Mouse (Mus musculus): ENCODE measurements at regions not wholly inside any gene's neighbourhood (a gene's known extent, or its start where the extent isn't known, plus 50 kb on each side); places are given as distances from the start of the nearest gene placed in this dataset.

DNA sequence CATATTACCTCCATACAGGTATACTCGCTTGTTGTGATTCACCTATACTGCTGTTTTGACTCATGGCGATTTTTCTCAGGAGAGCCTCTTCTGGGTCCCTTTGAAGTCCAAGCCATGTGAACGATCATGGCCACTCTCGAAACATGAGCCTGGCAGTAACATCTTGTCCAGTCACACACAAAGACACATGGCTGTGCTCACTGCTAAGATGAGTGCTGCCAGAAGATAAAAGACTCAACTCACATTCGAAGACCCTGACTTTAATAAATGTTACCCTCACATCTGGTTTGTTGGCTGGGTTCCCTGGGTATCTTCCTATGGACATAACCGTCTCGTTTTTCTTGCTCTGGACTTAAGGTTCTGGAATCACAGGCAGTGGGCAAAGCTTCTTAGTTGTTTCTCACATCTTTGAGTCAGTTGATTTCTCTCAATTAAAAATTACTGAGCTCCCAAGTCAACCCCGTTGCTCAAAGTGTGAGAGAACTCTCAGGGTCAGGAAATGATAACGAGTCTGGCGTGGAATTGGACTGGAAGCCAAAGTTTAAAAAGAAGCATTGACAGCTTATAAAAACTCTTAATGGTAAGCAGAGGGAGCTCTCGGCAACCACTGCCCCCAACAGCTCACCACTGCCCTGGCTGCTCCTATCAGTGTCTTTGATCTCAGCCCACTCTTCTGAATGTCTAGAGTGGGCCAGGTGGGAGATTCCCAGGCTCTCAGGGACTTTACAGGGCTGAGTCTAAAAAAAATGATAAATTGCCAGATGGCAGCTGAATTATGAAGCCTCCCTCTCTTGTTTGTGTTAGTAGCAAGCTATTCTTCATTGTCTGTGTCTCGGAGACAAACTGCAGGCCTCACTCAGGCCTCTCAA, 539.6 kb downstream of the Epha4 start:
- no peak for DNase-seq
- intact Hi-C loops (cut with DNase I), result no loop called here

DNA sequence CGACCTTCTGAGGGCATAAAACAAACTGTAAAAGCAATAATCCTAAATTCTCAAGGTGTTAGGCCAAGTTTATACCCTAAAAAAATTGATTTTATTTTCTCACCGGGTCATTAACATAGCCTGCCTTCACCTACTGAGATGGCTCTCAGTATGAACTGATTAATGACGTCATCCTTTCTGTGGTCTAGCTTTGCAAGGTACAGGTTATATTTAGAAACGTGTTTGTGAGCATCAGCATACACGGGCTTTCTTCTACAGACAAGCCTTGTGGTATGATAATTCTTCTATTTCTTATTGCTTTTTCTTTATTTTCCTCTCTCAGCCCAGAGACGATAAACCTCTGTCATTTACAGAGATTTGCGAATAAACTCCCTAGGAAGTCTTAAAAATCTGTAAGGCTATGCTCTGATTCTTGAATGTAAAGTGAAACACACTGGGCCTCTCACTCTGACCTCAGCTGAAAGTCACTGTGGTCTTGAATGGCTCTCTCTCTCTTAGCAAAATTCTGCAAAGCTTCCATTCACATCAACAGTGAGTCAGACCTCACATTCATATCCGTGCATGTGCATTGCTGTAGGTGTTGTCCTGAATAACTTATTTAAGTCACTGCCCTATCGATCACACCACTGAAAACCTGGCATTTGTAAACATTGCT, 534.3 kb downstream of the Epha4 start:
- DNase-seq, result no peak
- intact Hi-C loops (cut with DNase I), result no loop called here

DNA sequence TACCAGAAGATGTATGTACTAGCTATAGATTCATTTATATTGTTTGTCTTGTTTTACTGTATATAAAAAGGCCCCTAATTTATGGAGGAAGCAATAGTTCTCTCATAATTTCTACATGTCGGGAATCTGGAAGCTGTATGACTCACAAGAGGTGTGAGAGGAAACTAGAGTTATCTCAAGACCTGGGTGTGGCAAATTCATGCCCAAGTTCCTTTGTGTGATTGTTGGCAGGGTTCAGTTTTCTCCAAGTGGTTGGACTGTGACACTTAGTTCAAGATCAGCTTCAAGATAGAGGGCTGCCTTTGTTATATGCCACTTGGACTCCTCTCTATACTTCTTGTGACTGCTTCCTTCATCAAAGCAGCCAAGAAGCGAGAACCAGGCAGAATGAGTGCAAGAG, 521.1 kb downstream of the Epha4 start:
- DNase-seq, result no peak
- intact Hi-C loops (cut with DNase I), result no loop called here

DNA sequence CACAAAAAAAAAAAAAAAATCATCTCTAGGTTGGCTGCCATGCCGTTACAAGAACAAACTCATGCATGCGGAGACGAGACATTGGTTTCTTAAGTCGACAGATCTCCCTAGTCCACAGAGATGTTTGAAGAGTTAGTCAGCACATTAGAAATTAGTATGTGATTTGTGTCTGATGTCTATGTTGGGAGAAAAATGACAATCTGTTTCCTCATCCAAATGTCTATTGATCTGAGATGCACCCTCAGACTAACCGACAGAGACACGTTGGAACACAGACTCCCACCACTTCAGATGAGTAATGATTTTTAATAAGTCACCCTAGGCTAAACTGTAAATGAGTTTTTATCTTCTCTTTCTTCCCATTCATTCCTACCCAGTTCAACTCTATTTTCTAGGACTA, 506.9 kb downstream of the Epha4 start:
- intact Hi-C loops (cut with DNase I), result no loop called here
- no peak for DNase-seq

DNA sequence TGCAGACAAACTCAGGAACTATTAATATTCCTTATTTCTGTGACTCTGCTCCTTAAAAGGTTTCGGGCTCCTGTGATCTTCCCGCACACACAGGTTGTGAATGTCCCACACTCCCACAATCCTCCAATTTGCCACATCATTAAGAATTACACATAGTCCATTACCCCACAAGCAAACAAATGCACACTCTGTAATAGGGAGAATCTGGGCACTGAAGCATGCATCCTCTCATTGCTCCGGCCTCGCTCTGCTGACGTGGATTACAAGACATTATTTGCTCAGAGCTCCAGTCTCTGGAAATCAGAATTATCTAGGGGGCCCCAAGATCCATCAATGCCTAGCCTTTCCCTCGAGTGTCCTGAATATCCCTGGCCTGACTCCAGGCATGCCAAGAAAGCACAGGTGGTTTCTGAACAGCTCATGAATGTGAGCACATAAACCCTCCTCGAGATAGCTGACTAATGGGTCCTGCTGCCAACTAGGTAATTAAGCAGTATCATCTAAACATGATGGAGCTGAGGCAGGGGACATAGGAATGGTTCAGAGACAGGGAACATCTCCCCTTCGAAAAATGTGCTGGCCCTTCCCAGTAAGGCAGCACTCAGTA, 504.2 kb downstream of the Epha4 start:
- intact Hi-C loops (cut with DNase I), result no loop called here
- peak; percentile 19 for DNase-seq

DNA sequence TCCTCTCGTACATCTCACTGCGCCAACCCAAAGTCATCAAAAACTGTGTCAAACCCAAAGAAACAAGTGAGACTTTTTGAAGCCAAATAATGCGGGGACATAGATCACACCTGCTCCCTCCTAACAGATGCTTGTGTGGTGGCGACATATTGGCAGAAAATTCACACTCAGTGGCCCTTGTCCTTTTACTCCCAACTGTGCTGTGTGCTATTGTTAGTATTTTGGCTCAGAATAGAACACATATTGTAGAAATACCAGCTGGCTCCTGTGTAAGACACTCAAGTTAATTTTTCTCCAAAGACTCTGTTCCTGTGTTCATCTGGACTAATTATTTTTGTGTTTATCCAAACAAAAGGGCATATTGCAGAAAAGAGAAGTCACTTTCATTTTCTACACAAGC, 487.2 kb downstream of the Epha4 start:
- intact Hi-C loops (cut with DNase I), result no loop called here
- peak; percentile 14 for DNase-seq

DNA sequence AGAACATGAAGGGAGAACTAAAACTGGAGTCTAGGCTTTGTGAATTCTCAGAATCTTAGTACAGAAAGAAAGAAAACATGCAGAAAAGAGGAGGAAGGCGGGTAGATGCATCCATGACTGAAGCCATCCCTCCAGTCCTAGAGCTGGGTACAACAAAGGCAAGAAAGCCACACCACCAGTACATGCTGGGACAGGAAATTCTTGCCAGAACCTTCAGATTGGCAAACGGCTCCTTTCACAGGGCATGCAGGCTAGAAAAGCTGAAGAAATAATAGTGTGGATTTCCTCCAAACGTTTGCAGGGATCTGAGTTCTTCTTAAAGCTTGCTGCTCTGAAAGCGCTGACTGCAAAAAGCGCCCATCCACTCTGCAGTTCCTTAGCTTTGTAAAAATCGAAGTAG, 486.7 kb downstream of the Epha4 start:
- intact Hi-C loops (cut with DNase I), result no loop called here
- DNase-seq, result peak; percentile 4

DNA sequence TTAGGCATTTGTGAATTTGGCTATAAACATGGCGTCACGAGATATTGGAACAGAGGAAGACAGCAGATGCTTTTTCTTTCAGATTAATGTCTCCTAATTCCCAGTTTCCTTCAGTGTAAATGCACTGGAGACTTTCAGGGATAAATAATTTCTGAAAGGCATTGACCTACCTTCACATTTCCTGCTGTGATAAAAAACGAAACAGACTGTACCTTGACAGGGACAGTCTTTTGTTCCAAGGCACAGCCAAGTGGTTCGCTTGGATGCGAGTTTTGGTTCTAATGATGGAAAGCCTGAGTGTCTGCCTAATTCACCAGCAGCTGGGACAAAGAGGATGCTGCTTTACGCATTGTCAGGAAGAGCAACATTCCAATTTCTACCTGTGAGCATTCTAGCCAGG, 485.8 kb downstream of the Epha4 start:
- no peak for DNase-seq
- intact Hi-C loops (cut with DNase I), result no loop called here

DNA sequence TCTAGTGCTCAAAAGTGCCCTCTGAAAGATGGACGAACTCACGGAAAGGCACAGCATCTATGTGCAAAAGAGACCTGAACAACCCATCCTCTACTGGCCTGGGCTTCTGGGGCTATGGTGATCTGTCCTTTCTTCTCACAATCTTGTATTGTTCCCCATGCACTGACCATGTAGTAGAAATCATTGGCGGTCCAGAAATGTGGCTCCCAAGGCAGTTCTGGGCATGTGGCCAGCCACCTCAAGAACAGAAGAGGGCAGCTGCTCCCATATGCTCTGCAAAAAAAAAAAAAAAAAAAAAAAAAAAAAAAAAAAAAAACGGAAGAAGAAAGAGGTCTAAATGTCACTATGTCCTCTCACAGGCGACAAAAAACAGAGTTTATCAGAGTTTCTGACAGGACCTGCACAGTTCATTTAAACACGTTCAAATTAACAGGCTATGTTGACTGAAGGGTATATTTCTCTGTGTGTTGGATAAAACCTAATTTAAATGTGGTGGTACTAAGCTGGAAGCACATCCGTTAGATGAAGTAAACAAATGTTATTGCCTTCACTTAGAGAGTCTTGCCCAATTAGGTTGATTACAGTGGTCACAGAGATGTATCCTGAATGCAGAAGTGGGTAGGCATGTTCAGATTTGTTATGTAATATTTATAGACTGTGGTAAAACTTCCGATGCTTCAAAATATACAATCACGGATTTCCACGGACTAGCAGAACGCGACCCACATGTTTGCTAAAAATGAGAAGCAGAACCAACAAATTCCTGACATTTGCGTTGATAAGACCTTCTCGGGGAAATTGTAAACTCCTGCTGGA, 470.9 kb downstream of the Epha4 start:
- intact Hi-C loops (cut with DNase I), result no loop called here
- peak; percentile 87 for DNase-seq

DNA sequence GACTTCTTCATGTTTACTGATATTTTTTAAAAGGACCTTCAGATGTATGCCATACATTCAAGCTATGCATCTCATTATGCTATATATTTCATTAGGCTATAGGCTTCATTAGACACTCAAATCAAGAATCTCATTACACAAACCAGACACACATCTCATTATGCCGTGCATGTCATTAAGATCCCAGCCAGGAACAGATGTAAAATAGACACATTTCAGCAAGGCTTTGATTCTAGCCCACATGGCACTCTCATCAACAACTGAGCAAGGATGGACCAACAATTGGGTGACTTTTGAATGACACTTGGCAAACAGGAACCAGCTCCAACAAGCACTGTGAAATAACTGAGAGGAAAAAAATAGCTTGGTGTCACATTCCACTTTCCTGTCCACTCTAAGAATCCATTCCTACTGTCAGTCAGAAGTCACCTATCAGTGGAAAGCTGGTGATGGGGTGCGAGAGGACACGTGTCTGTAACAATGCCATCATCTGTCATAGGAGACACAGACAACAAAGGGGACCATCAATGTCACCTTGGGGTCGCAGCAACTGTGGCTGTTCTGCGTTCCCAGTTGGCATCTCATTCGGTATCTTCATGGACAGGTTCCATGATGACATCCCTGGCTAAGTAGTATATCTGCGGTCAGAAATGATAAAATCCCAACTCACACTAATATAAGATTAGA, 466.0 kb downstream of the Epha4 start:
- no peak for DNase-seq
- intact Hi-C loops (cut with DNase I), result no loop called here

DNA sequence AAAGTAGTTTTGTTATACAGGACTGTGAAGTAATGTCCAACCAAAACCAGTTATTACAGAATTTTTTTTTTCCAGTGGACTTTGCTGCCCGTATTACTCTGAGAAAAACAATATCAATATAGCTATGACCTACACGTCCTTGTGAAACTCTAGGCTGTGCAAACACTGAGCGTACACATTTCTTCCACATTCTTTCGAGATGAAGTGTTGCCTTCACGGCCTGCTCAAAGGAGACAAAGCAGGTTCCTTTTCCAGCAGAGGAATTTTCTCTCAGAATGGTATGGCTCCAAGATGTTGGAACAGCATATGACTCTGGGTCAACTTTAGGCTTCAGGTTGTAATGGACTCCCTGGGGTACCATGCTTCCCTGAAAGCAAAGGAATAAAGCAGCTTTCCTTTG, 463.6 kb downstream of the Epha4 start:
- DNase-seq, result no peak
- intact Hi-C loops (cut with DNase I), result no loop called here

DNA sequence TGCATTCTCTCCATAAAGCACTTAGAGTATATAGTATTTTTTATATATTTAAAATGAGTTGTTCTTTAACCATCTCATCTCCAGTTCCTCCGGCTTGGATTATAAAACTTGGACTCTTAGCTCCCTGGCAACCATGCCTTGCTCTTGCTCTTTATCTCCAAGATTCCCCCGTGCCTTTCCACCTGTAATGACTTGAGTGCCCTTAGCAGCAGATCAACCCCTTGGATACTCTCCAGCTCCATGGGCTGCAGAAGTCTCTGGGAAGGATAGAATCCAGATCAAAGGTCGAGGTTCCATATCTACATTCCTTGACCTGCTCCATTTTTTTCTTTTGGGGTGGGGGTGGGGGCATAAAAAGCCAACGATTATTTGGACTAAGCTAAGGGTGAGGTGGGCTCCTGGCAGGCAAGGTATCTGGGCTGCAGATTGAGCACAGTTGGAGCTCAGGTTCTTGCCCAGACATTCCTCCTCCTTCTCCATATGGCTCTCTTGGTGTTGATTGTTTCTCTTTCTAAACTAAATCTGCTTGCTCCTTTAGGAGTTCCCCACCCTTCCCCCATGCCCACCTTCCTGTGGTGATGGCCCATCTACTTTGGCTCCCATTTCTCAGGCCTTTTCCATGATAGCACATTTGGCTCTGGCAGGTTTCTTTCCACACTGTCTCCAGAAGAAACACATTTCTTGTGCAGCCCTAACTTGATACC, 460.9 kb downstream of the Epha4 start:
- intact Hi-C loops (cut with DNase I), result no loop called here
- DNase-seq, result peak; percentile 74

DNA sequence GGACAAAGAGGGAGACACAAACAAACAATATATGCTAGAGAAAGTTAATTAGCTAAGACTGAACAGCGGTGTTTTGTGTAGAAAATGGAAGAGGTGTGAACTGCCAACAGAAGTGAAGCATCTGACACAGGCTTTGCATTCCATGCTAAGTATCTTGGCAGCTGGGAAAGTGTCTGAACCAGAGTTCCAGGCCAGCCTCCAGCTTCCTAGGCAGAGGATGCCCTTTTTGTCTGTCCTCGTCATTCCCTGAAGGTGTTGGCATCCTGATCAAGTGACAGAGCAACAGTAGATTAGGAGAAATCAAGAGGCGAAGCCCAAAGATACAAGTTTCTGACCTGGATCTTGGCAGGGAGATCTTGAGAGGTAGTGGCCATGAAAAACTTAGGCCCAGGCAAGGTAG, 452.4 kb downstream of the Epha4 start:
- no peak for DNase-seq
- intact Hi-C loops (cut with DNase I), result no loop called here

DNA sequence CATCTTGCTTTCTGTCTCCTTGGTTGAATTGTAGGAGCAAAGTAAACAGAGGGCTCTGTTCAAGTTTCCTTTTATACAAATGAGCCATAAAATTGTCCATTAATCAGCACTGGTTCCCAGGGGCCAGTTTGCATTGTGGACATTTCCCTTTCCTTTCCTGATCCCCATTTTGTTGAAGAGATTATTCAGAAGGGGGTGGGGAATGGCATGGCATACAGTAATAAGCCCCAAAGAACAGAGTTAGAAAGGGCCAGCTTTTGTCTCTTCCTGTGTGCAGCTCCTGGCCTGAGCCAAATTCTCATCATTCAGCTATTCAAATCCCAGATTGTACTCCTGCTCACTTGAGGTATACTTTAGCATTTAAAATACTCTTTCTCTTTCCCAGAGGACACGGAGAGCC, 441.8 kb downstream of the Epha4 start:
- intact Hi-C loops (cut with DNase I), result no loop called here
- no peak for DNase-seq

DNA sequence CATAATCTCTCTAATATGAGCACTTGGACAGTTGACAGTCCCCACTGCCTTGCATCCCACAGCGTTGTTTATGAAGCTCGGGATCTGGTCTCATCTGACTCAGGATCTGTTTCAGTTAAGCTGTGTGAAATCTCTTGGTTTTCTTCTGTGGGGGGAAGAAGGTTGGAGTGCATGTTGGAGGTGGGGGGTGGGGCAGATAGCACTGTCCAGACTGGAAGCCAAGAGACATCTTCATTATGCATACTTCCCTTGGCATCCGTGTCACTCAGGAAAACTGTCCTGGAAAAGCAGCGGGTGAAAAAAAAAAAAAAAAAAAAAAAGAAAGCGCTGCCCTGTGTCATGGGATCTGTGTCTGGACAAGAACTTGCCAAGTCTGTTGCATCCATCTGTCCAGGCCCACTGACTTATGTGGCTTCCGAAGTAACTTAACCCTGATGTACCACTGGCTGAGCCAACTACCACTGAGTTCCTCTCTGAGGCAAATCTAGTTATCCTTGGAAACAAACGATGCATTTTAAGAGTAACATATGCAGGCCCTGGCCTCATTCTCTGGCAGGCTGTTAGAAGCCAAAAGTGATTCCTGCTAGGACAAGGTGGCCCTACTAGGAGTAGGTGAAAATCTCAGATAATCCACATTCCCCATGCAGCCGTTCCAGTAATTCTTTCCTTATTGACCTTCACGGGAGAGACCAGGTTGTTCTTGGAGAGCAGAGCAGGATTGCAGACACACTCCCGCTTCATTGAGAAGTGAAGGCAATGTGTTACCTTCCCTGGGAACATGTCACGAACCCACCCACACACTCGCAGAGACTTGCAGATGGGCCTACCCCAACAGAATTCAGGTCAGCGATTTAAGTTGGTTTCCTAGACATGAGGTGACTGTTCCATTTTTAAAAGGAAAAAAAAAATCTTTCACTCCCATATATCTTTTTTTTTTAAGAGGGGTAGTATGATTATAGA, 439.7 kb downstream of the Epha4 start:
- peak; percentile 74 for DNase-seq
- intact Hi-C loops (cut with DNase I), result no loop called here

DNA sequence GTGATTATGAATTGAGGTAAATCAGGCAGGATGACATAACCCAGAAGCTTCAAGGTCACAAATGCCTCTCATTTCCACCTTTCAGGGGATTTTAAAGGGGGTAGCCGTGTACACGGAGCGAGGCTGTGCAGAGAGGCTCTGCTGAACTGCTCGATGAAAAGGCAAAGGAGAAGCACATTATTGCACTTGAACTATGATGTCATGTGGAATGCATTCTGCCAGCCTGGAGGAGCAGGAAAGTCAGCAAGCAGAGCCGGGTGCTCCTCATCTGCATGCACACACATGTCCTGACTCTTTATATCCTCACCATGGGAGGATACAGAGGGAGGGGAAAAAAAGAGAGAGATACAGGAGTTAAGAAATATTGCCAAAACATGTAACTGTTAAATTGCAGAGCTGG, 434.1 kb downstream of the Epha4 start:
- DNase-seq, result no peak
- intact Hi-C loops (cut with DNase I), result no loop called here

DNA sequence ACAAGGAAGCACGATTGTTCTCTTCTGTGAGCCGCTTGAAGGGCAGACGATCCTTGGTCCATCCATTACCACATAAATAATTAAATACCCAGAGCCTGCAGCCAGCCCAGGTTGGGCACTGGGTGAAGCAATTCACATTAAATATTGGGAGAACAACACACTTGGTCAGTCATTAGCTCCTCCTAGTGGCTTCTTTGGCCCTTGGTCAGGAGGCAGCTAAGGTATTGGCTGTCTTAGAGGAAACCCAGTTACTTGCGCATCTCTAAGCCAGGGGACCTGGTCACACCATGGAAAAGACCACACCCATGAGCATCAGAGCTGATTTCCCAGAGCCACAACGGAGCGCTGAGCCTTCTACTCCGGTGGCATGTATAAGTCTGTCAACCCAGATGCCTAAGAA, 433.2 kb downstream of the Epha4 start:
- intact Hi-C loops (cut with DNase I), result no loop called here
- peak; percentile 43 for DNase-seq

DNA sequence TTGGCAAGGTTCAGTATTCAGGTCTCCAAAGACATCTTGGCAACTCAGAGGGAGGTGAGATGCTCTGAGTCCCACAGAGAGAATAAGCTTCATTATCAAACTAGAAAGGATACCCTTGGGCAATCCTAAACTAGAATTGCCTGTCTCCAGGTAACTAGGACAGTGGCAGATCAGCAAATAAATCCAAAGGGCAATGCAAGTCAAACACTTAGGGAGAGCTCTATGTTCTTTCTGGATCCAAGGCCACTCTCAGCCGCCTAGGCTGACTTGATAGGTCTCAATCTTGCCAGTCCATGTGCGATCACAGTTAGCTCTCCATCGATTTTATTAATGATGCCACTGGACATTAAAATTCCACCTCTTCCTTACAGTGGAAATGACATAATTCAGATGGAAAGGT, 432.5 kb downstream of the Epha4 start:
- DNase-seq, result no peak
- intact Hi-C loops (cut with DNase I), result no loop called here

DNA sequence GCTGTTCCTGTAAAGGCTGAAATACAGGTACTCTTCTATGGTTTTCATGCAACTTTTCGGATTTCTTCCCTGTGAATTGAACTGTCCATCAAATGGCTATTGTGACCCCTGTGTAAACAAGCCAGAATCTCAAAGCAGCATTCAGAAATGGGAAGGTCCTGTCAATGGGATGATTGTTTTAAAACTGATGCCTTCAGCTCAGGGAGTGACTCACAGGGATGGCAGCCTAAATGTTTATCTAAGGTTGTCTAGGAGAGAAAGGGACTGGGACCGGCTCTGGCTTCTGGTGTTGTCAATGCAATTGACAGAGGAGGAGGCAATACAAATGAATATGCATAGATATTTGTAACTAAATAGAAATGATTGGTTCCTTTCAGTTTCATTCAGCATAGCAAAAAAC, 421.3 kb downstream of the Epha4 start:
- DNase-seq, result no peak
- intact Hi-C loops (cut with DNase I), result no loop called here
